ENCODE assay signal across 8 mouse cellular contexts in genomic region chr15:84853261-84854137, GRCm38 (mm10). TPM values are rescaled to one million over a fixed set of nuclear protein-coding genes. Genes with fewer than 3 reads are reported as not detected.
A peak's percentile ranks its signal among the peaks of the same experiment; 100 is the strongest.
DNase-seq lines count a peak whose midpoint lies in the region; ATAC-seq and TF ChIP-seq lines count a peak whose summit lies in the region.

No protein-coding gene starts in this region.

- H3K4me1 ChIP-seq in ES-E14 (ENCODE audit: control insufficient read depth in 2 of 2, insufficient read depth in 2 of 2, low read length in 2 of 2, poor library complexity in 1 of 2) = peaks cover 0 to 7% of the 10 kb centered on the region in 2 experiments; a peak in 2 of 4 replicates
- H3K4me1 ChIP-seq in hindbrain, embryonic 10.5 days (replicated peaks) = peaks cover 76% of the 10 kb centered on the region
- H3K4me1 ChIP-seq in lung, postnatal 0 days (ENCODE audit: insufficient read depth, low read depth, low read length) = peaks cover 15% of the 10 kb centered on the region

- no peaks in the 10 kb centered on the region for H3K36me3 ChIP-seq in ES-E14 (ENCODE audit: control insufficient read depth, insufficient read depth, low read length, poor library complexity, severe bottlenecking)
- H3K36me3 ChIP-seq in hindbrain, embryonic 10.5 days = peaks cover 32% of the 10 kb centered on the region
- no peaks in the 10 kb centered on the region for H3K36me3 ChIP-seq in lung, postnatal 0 days (ENCODE audit: insufficient read depth, low read length)

- in situ Hi-C loops in ES-E14 (cut with MboI; ENCODE audit: low sequenced_read_pairs in 2 of 2, unreplicated experiment in 2 of 2) = no loop called here

- H3K4me3 ChIP-seq in ES-E14 (ENCODE audit: insufficient read depth in 1 of 2, low read depth in 1 of 2, low read length in 2 of 2, poor library complexity in 1 of 2, severe bottlenecking in 1 of 2) = peak overlapping the region; percentile 95 to 99
- H3K4me3 ChIP-seq in hindbrain, embryonic 10.5 days = peak overlapping the region; percentile 95
- peak overlapping the region; percentile 58 for H3K4me3 ChIP-seq in lung, postnatal 0 days (ENCODE audit: low read depth, low read length)

- H3K9ac ChIP-seq in ES-E14 (ENCODE audit: insufficient read depth, low read depth, low read length, poor library complexity, severe bottlenecking) = peak overlapping the region; percentile 92
- H3K9ac ChIP-seq in lung, postnatal 0 days (replicated peaks; ENCODE audit: low read depth) = 0 out of 2 replicates have a peak overlapping the region, but pooled peaks have one; percentile 6

- no peaks in the 10 kb centered on the region for H3K9me3 ChIP-seq in ES-E14 (ENCODE audit: control insufficient read depth, insufficient read depth, low read depth, low read length)
- H3K9me3 ChIP-seq in hindbrain, embryonic 10.5 days = no peaks in the 10 kb centered on the region
- H3K9me3 ChIP-seq in lung, postnatal 0 days (ENCODE audit: low read length) = no peaks in the 10 kb centered on the region

- peak; percentile 46 for DNase-seq in ES-E14 (ENCODE audit: low read depth, low spot score)
- DNase-seq in cerebellum, adult 8-10 months = peak; percentile 80
- DNase-seq in frontal cortex, postnatal 10 days (ENCODE audit: low spot score in 2 of 2) = peak; percentile 72 to 79
- peak; percentile 92 for DNase-seq in hindbrain, embryonic 10.5 days (ENCODE audit: low spot score)
- DNase-seq in layer of hippocampus, postnatal 10 days (ENCODE audit: low spot score in 2 of 2) = peak; percentile 80 to 88
- DNase-seq in lung, postnatal 0 days (ENCODE audit: low spot score) = peak; percentile 69
- peak; percentile 80 for DNase-seq in retina, embryonic 14.5 days (ENCODE audit: low spot score)
- peak; percentile 50 for DNase-seq in urinary bladder, postnatal 25 days (ENCODE audit: low spot score)

- no peak for TF ChIP-seq CTCF in lung, postnatal 0 days (IDR thresholded peaks at IDR 0.05)

- H3K27ac ChIP-seq in ES-E14 (ENCODE audit: insufficient read depth, low read depth, low read length, poor library complexity, severe bottlenecking) = peak overlapping the region; percentile 60
- peak overlapping the region; percentile 99 for H3K27ac ChIP-seq in hindbrain, embryonic 10.5 days
- peak overlapping the region; percentile 43 for H3K27ac ChIP-seq in lung, postnatal 0 days (ENCODE audit: low read length)

- under 1% methylated on average over 84 of the region's 84 CpGs for WGBS in hindbrain, embryonic 10.5 days
- under 1% methylated on average over 35 of the region's 84 CpGs for WGBS in lung, postnatal 0 days

- ATAC-seq in lung, postnatal 0 days = peak; percentile 69

- H3K4me2 ChIP-seq in lung, postnatal 0 days (replicated peaks; ENCODE audit: low read depth, low read length) = peak overlapping the region; percentile 97

- H3K27me3 ChIP-seq in hindbrain, embryonic 10.5 days (ENCODE audit: insufficient read depth, poor library complexity, severe bottlenecking) = peaks cover 7% of the 10 kb centered on the region
- H3K27me3 ChIP-seq in lung, postnatal 0 days (replicated peaks; ENCODE audit: insufficient read depth, low read length) = peaks cover 19% of the 10 kb centered on the region

- TF ChIP-seq EP300 in lung, postnatal 0 days (IDR thresholded peaks at IDR 0.05) = no peak

TF ChIP-seq in ES-E14, 5 proteins besides CTCF, POLR2A, EP300 and RAD21:
- TF ChIP-seq CHD2 (IDR thresholded peaks at IDR 0.05; ENCODE audit: low read depth, low read length) (no peak), HCFC1 (IDR thresholded peaks at IDR 0.05; ENCODE audit: borderline replicate concordance, insufficient read depth, low read length) (no peak), ZC3H11A (IDR thresholded peaks at IDR 0.05; ENCODE audit: borderline replicate concordance, low read depth, low read length) (no peak), MAFK (IDR thresholded peaks at IDR 0.05; ENCODE audit: insufficient read depth, low read depth, low read length) (peak; percentile 71), ZNF384 (IDR thresholded peaks at IDR 0.05; ENCODE audit: low read depth, low read length) (no peak)

RNA-seq across cellular contexts. Expression of gene Phf21b, which starts 2.4 kb away (rescaled TPM):
- total RNA-seq in ES-E14 (2012; rRNA removed) = 7.5 and 11.8 TPM in 2 replicates
- polyA plus RNA-seq in hindbrain, embryonic 10.5 days (2016; fragmentation: Nextera tagmentation; extraction: Ambion mirVana) = 10.7 and 30.8 TPM in 2 replicates
- 10 to 100 TPM; 11.6 to 13.8 TPM for total RNA-seq in layer of hippocampus, postnatal 10 days (2021)
- 0.08 and 0.12 TPM in 2 replicates for polyA plus RNA-seq in lung, postnatal 0 days (2015; fragmentation: Nextera tagmentation; extraction: Ambion mirVana)

Comparison
In these comparisons a context has a peak if more than half of its experiments do, and no peak if none do; other contexts are left out.
1. Peak in every context shown above with its lines: DNase-seq, ATAC-seq, H3K4me3 ChIP-seq and H3K27ac ChIP-seq.
2. H3K27ac ChIP-seq: peak in every context shown above with its lines; median percentile 99 in hindbrain, embryonic 10.5 days; 60 in ES-E14; 43 in lung, postnatal 0 days.